Comparison of ENCODE assay signal across 7 mouse cellular contexts in genomic region chr11:75999440-76000155, GRCm38 (mm10). TPM values are rescaled to one million over a fixed set of nuclear protein-coding genes. Genes with fewer than 3 reads are reported as not detected.
A peak's percentile ranks its signal among the peaks of the same experiment; 100 is the strongest.
DNase-seq lines count a peak whose midpoint lies in the region; ATAC-seq and TF ChIP-seq lines count a peak whose summit lies in the region.

1700016K19Rik (plus strand) TSS chr11:75999912.

- H3K4me3 ChIP-seq in bone marrow macrophage, adult 2 months (ENCODE audit: insufficient read depth, low read length): peak within 1 kb of the TSS; percentile 51
- peak within 1 kb of the TSS; percentile 42 for H3K4me3 ChIP-seq in embryonic fibroblast, embryonic 13.5 days (ENCODE audit: insufficient read depth, low read length)
- peak within 1 kb of the TSS; percentile 57 for H3K4me3 ChIP-seq in heart, embryonic 11.5 days (ENCODE audit: low read depth, low read length)
- peak within 1 kb of the TSS; percentile 69 for H3K4me3 ChIP-seq in kidney, embryonic 15.5 days (replicated peaks)
- peak within 1 kb of the TSS; percentile 52 for H3K4me3 ChIP-seq in limb, embryonic 15.5 days

- H3K9ac ChIP-seq in heart, embryonic 11.5 days (ENCODE audit: low read depth, low read length): 0 out of 2 replicates have a peak within 1 kb of the TSS, but pooled peaks have one; percentile 36
- H3K9ac ChIP-seq in kidney, embryonic 15.5 days: peak within 1 kb of the TSS; percentile 46; the same call in 1 of the 2 replicates
- peak within 1 kb of the TSS; percentile 27; the same call in 1 of the 2 replicates for H3K9ac ChIP-seq in limb, embryonic 15.5 days

- no peaks in the 10 kb centered on the region for H3K9me3 ChIP-seq in heart, embryonic 11.5 days (replicated peaks; ENCODE audit: control insufficient read depth, low read length)
- H3K9me3 ChIP-seq in kidney, embryonic 15.5 days (replicated peaks): no peaks in the 10 kb centered on the region
- no peaks in the 10 kb centered on the region for H3K9me3 ChIP-seq in limb, embryonic 15.5 days

- H3K4me1 ChIP-seq in bone marrow macrophage, adult 2 months (ENCODE audit: control insufficient read depth, insufficient read depth, low read length): no peaks in the 10 kb centered on the region
- no peaks in the 10 kb centered on the region for H3K4me1 ChIP-seq in embryonic fibroblast, embryonic 13.5 days (ENCODE audit: control insufficient read depth, insufficient read depth, low read length)
- H3K4me1 ChIP-seq in heart, embryonic 11.5 days (ENCODE audit: control insufficient read depth, insufficient read depth, low read length): no peaks in the 10 kb centered on the region
- peaks cover 9% of the 10 kb centered on the region for H3K4me1 ChIP-seq in kidney, embryonic 15.5 days
- H3K4me1 ChIP-seq in limb, embryonic 15.5 days: peaks cover 8% of the 10 kb centered on the region; the same call in 1 of the 2 replicates

- peak within 1 kb of the TSS; percentile 76 for H3K4me2 ChIP-seq in heart, embryonic 11.5 days
- H3K4me2 ChIP-seq in kidney, embryonic 15.5 days: peak within 1 kb of the TSS; percentile 93
- peak within 1 kb of the TSS; percentile 77 for H3K4me2 ChIP-seq in limb, embryonic 15.5 days

- 12% methylated on average over 36 of the region's 36 CpGs for WGBS in heart, embryonic 11.5 days (ENCODE audit: insufficient replicate concordance)
- WGBS in kidney, embryonic 15.5 days: 12% methylated on average over 35 of the region's 36 CpGs
- 14% methylated on average over 35 of the region's 36 CpGs for WGBS in limb, embryonic 15.5 days

- ATAC-seq in heart, embryonic 11.5 days (replicated peaks; ENCODE audit: insufficient number of reproducible peaks, low FRiP score, low TSS enrichment): no peak
- ATAC-seq in kidney, embryonic 15.5 days (replicated peaks; ENCODE audit: low FRiP score): peak; percentile 70
- peak; percentile 67; the same call in 1 of the 2 replicates for ATAC-seq in limb, embryonic 15.5 days (ENCODE audit: insufficient number of reproducible peaks, low FRiP score, low TSS enrichment, low read depth)

- H3K36me3 ChIP-seq in heart, embryonic 11.5 days (ENCODE audit: control insufficient read depth, insufficient read depth, low read length): no peaks in the 10 kb centered on the region
- H3K36me3 ChIP-seq in kidney, embryonic 15.5 days: no peaks in the 10 kb centered on the region
- H3K36me3 ChIP-seq in limb, embryonic 15.5 days: no peaks in the 10 kb centered on the region

- no peak for TF ChIP-seq CTCF in bone marrow macrophage, adult 2 months (IDR thresholded peaks at IDR 0.05; ENCODE audit: low read depth, low read length)
- TF ChIP-seq CTCF in embryonic fibroblast, embryonic 13.5 days (IDR thresholded peaks at IDR 0.05; ENCODE audit: borderline replicate concordance, insufficient read depth, low read length): peak; percentile 73; the same call in 1 of the 2 replicates

- no peak within 1 kb of the TSS for H3K27ac ChIP-seq in bone marrow macrophage, adult 2 months (ENCODE audit: insufficient read depth, low read depth, low read length)
- no peak within 1 kb of the TSS for H3K27ac ChIP-seq in embryonic fibroblast, embryonic 13.5 days (ENCODE audit: insufficient read depth, low read length)
- no peak within 1 kb of the TSS for H3K27ac ChIP-seq in heart, embryonic 11.5 days (ENCODE audit: low read depth, low read length)
- no peak within 1 kb of the TSS for H3K27ac ChIP-seq in kidney, embryonic 15.5 days
- H3K27ac ChIP-seq in limb, embryonic 15.5 days: no peak within 1 kb of the TSS

- DNase-seq in monocyte, adult 2 months (ENCODE audit: low read depth in 1 of 2, low spot score in 2 of 2): peak; percentile 13 to 49
- DNase-seq in spleen, postnatal 36 days (ENCODE audit: low spot score in 2 of 2): peak; percentile 87 to 88

- H3K27me3 ChIP-seq in heart, embryonic 11.5 days (ENCODE audit: control insufficient read depth, insufficient read depth, low read length): peaks cover 16% of the 10 kb centered on the region
- peaks cover 7% of the 10 kb centered on the region for H3K27me3 ChIP-seq in kidney, embryonic 15.5 days
- peaks cover 6% of the 10 kb centered on the region; the same call in 1 of the 2 replicates for H3K27me3 ChIP-seq in limb, embryonic 15.5 days

- no peak for TF ChIP-seq POLR2A in bone marrow macrophage, adult 2 months (IDR thresholded peaks at IDR 0.05; ENCODE audit: borderline replicate concordance, low read depth, low read length)
- TF ChIP-seq POLR2A in embryonic fibroblast, embryonic 13.5 days (IDR thresholded peaks at IDR 0.05; ENCODE audit: low read depth, low read length): no peak

RNA-seq across cellular contexts. Expression of gene 1700016K19Rik, which starts in this region (rescaled TPM):
- polyA plus RNA-seq in bone marrow macrophage, adult 2 months (2012; ENCODE audit: insufficient read depth, insufficient read length, missing spikeins): not detected in 2 replicates
- not detected in 2 replicates for polyA plus RNA-seq in embryonic fibroblast, embryonic 13.5 days (2011; ENCODE audit: insufficient read length, low read depth, missing spikeins)
- not detected in 2 replicates for polyA plus RNA-seq in heart, embryonic 11.5 days (2014; fragmentation: Nextera tagmentation; extraction: Ambion mirVana)
- 0.40 TPM in 1 of 2 replicates, not detected in the other for polyA plus RNA-seq in kidney, embryonic 15.5 days (2015; fragmentation: Nextera tagmentation; extraction: Ambion mirVana)
- polyA plus RNA-seq in limb, embryonic 15.5 days (2015; fragmentation: Nextera tagmentation; extraction: Ambion mirVana): 0.84 and 1.1 TPM in 2 replicates

Comparison
In these comparisons a context has a peak if more than half of its experiments do, and no peak if none do; other contexts are left out.
1. Peak in ATAC-seq, H3K4me3 ChIP-seq, H3K9ac ChIP-seq and H3K4me2 ChIP-seq in kidney, embryonic 15.5 days; RNA of the gene not detected or under 1 TPM.